Mouse (Mus musculus) thymus, postnatal 4 days (tissue): Measurements from ENCODE around the gene Syn3.
"Not testable (repeated sequence)": the region's sequence is repeated elsewhere in the genome, so short reads cannot be mapped to it uniquely, and the experiment has no call there.

Experiments
- DNase-seq: peaks from one replicate; pipeline ENCODE4 v3.0.0; 2021

Syn3 gene

DNA sequence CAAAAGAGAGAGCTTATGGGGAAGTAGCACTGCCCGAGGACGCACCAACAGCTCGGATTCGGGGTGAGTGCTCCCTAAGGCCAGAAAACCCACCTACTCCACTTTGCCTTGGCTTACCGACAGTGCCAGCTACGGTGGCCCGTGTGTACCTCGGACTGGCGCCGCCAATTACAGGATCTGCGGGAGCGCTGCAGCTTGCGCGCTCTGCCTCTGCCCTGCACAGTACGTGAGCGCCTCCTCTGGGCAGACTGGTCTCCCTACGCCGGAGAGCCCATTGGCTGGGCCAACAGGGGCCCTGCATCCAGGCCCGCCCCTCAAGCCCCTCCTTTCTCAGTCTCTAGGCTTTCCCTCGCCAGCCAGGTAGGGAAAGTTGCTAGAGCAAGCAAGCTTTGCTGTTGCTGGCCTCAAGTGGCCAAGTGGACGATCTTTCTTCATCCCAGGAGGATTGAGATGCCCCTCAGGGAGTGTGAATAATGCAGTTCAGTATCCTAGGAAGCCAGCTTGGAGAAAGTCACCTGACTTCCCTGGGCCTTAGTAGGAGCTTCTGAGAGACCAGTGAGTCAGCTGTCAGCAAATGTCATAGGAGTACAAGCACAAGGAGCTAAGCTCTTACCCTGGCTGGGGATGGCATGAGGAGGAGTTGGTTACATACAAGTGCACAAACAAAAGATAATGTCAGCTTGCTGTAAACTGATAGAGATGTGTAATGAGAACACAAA is at the start of gene Syn3:
Gene Syn3, minus strand, starts transcription at position 224 of the 719 bp plus-strand sequence.
- DNase-seq: peak; percentile 96

DNA sequence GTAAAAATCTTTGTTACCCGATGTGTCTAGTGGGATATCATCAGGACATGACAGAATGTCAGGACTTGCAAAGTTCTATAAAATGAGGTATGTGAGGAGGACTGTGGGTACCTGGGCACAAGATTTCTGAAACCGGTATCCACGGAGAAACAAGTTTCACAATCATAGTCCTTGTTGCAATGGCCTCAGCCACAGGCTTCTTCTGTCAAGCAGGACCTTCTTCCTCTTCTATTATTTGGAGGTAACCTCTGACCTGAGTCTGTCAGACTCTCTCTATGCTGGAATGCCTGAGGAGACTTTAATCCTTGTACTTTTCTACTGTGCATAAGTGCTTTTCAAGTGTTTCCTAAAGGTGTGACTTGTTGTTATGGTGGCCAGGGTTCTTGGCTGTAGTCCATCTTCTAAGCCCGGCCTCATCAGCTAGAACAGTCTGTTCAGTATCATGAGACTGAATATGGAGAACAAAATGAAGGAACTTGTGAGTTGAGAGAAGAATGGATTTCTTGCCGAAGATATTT is 27.7 kb upstream of the Syn3 start:
- not testable (repeated sequence) for DNase-seq

DNA sequence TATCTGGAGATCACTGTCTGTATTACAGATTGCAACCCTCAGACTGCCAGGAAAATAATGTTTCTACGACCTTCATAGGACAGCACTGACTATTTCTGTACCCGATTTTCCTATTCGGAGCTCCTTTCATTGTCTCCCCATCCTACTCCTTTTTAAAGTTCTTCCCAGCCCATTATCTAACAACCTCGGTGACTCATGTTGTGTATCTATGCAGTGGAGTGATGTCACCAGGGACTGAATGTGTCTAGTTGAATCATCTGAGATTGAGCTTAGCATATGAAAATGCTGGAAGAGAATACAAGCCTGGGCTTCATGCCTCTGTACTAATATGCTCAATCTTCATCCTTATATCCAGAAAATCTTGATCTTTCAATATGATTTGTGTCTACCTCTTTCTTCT is 15.1 kb upstream of the Syn3 start:
- DNase-seq: no peak

DNA sequence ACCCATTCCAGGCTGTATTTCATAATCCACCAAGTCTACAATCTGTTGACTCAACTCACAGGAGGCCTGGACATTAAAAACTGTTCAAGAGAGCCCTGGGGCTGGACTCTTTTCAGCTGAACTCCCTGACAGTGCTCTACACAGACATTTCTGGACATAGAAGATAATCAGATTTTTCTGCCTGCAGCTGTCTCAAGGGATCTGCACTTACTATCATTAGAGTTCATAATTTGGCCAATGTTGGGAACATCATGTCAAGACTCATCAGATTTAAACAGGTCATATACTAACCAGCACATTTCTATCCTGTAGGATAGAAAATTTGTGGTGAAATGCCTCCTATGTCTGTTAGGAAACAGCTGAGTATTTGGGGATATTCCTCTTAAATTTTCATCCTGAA is 12.2 kb upstream of the Syn3 start:
- DNase-seq: no peak

DNA sequence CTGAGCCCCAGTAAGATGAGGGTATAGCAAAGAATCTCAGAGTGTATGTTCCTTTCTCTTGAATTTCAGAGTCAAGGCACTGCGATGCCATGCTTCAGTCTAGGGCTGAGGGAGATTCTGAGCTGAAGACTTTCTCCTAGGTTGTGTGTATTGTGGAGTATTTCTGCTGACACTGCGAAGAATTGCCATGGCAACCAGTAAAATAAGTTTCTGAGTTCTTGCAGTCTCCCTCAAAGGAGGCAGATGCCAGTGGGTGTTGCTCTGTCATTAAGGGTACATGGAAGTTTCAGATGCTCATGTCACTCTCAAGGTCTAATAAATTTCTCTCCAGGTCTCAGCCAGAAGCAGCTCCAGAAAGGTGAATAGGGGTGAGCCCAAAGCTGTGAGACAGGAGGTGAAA is 3.4 kb upstream of the Syn3 start:
- DNase-seq: no peak

DNA sequence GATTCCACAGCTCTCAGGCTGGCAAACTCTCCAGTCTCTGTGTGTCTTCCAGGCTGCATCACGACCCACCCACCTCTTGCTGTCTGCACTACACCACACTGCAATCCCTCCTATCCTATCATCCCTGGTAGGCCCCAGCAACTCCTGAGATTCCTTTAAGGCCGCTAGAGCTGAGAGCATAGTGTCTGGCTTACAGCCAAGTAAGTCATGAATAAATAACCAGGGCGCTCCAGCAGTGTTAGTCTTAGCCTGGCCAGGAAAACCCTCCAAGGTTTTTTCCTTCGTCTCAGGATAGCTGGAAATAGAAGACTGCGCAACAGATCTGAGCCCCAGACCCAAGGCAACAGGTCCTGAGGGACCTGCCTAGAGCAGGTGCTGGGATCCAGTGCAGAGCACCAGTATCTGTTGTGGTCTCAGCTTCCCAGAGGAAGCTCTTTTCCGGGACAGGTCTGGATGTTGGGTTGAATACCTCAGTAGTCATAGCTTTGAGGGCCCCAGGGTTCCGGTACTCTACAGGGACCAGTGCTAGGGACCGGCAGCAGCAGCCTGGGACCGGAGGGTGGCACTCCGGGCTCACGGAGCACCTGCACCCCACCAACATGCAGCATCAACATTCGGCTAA is 534 bp downstream of the Syn3 start:
- DNase-seq: no peak

DNA sequence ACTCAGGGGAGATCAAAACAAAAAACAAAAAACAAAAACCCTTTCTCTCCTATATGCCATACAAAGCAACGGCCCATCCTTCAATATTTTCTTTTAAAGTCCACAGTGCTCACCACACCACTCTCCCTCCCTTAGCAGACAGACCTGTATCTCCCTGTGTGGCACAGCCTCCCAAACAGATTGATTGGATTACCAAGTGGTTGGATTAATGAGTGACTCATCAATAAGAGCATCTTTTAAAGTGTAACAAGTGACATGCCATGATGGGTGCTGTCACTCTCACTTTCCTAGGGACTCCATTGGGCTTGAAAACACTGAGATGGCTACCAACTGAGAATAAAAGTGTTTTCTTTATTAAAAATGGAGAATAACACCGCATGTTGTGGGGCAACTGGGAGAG is 2.8 kb downstream of the Syn3 start:
- no peak for DNase-seq

DNA sequence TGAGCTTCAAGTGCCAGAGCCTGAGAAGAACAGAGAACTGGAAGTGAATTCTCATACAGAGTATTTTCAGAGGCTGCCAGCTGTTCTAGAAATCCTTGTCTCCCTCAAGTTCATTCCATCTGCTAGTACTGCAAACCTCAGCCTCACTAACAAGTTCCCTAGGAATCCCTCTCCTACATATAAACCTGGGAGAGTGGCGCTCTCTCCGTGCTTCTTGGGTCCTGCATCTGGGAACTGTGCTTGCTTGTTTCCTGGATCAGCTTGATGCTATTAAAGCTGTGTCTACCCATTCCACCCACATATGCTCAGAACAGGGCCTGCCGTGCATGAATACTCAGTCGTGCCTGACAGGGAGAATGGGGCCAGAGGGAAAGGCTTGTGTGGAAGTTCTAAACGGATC is 5.6 kb downstream of the Syn3 start:
- DNase-seq: no peak

DNA sequence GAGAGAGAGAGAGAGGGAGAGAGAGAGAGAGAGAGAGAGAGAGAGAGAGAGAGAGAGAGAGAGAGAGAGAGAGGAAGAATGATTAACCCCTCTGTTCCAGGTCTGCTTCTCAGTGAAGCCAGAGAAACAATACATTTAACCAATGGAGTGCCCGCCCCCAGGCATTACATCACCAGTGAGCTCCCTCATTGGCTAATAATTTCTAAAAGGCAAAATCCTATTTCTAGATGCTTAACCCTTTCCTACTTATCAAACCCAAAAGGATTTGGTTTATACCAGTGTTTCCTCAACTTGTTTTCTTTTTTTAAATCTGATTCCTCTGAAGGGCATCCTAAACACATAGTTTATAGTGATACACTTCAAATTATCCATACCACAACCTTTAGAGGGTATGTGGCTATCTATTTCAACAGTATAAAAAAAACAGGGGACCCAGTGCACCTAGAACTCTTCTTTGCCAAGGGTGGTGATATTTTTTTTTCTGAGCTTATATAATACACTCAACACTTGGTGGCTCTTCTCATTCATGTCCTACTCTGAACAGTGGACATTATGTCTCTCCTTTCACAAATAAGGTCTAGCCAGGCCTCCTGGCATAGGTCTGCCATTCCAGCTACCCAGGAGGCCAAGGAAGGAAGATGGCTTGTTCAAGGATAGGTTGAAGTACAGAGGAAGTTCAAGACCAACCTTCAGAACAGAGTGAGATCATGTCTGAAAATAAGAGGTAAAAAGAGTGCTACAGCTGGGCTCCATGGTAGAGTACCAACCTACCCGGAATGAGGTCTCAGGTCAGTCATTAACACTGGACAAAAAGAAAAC is 6.4 kb downstream of the Syn3 start:
- no peak for DNase-seq

DNA sequence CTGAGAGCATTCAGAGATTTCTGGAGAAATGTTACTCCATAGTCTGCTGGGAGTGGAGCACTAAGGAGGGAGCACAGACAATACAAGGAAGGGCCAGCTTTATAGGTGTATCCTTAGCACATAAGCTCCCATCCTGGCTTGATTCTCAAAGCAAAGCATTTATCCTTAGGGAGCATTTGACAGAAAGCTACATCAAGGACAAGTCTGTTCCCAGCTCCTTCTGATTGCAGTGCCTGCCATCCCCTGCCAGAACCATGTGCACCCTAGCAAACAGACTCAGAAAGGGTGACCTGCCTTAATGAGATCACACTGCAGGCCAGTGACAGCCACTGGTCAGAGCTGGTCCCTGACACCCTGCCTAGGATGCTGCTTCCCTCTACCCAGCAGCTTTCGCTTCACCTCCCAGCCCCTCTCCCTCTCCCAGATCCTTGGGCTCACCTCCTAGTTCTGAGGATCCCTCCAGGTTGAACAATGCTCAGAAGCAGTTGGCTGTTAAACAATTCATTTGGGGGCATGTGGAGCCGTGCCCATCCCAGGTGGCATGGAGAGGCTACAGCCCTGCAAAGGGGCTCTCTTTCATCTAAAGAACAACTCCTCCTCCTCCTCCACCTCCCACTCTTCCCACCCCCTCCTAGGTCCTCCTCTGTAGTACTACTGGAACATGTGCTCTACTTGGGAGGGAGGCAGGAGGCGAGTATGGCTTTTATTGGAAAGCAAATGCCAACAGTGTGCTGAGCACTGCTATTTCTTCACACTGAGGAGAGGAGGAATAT is 7.2 kb downstream of the Syn3 start:
- no peak for DNase-seq

DNA sequence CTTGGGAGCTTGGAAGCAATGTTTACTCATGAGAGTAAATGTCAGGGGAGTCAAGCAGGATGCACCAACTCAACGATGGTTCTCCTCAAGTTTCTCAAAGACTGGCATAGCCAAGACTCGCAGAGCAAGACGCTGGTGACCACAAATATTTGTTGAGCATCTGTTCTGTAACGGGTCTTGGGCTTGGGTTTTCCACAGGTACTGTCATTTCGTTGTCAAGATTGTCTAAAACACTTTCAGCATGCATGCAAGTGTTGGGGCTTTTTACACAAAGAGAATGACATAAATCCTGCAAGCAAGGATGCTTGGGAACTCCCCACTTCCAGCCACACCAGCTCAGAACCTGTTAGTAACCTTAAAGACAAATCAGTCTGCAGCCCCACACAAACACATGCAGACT is 10.2 kb downstream of the Syn3 start:
- DNase-seq: no peak

DNA sequence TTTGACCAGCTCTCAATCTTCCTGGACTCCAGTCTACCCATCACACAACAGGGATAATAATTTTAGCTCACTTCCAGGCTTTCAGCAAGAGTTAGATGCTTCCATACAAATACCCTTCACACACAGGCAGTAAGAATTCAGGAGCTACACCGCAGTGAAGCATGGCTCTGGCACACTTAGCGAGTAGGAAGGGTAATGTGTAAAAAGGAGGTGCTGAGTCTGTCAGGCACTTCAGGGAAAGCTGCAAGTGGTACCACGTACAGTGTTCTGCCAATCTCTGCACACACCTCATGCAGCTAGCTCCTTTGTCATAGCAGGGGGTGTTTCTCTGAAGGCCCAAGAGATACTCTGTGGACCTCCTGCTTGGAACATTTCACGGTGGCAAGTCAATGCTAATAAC is 12.7 kb downstream of the Syn3 start:
- DNase-seq: no peak

DNA sequence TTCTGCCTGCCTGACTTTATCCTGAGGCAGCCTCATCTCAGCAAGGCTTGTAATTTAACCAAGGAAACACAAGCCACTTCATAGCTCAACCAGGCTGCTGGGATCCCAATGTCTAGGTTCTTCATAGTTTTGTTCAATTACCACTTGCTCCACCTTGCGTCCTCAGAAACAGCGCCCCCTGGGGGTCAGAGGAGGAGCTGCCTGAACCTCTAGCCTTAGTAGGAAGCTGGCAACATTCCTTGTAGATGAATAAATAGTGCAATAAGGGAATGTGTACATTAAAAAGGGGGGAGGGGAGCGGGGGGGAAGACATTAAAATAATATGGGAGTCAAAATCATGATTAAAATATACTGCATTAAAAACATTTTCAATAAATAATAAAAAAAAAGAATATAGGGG is 14.7 kb downstream of the Syn3 start:
- DNase-seq: peak; percentile 70

DNA sequence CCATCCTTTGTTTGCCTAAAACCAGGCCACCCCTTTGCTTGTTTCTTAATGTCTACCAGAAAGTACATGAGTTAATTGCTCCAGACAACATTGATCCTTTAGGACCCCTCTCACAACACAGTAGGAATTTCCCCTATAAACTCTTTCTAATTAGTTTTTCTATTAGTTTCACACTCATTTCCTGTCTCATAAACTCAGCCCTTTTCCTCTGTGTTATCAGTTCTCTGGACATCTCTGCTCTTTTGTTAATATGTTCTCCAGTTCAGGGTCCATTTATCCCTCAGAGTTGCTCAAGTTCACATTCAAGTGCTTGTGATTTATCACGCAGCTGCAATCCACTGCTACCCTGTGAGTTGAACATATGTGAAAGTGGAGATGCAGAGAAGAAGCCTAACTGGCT is 16.2 kb downstream of the Syn3 start:
- no peak for DNase-seq

DNA sequence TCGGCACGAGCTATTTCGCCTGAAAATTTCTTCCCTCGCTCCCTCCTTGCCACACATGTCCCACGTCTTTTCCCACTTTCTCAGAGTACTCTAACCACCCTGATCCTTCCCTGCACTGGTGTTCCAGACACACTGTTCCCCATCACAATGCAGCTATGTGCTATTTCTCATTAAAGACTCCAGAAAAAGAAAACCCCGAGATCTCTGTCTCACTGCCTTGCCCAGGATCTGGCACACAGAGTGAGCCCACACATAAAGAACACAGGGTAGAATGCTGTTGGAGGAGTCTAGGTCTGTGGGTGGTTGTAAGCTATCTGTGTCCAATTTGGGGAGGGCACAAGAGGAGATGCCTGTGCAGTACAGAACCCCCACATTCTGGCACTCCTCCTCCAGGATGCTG is 18.0 kb downstream of the Syn3 start:
- no peak for DNase-seq

DNA sequence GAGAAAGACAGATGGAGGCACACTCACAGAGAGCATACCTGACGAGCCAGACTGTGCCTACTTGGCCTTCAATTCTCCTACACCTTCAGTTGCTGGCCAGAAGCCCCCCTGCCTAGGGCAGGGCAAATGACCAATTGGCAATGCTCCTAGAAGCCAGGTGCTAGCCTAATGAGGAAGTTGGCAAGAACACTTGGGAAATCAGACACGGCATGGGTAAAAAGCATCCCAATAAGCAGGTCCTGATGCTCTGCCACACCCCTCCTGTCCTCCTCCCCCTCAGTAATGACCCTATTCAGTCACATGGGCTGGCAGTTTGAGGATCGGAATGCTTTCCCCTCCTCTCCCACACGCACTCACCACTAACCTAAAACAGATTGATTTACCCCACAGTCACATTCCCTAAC is 19.0 kb downstream of the Syn3 start:
- DNase-seq: no peak

DNA sequence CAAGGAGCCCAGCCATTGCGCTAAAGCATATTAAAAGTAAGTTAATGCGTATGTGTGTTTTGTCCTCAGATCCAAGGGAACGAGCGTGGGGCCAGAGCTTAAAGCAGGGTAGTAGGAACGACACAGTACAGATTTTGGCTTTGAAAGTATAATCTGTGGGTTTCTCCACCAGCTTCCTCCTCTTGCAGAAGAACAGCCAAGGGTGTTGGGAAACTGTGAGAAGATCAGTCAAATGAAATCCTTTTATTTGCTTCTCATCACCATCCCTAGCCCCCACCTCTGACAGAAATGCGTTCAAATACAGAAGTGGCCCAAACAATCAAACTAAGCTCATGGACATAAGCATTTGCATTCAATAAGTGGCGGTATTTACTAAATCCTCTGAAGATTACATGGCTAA is 22.0 kb downstream of the Syn3 start:
- no peak for DNase-seq

DNA sequence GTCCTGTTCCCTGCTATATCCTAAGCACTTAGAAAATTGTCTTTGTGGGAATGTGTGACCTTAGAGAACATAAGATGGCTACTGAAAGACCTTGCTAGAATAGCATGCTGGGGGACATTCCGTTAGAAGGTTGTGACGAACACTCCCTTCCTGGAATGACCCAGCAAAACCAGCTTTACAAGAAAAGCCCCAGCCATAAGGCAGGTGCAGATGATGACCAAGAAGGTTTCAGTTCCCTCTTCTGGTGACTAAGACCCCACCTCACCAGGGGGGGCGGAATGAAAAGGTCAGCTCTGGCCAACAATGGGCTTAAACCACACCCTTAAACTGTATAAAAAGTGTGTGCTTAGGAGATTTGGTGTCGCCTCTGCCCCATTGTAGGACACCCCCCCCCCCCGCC is 23.4 kb downstream of the Syn3 start:
- no peak for DNase-seq

DNA sequence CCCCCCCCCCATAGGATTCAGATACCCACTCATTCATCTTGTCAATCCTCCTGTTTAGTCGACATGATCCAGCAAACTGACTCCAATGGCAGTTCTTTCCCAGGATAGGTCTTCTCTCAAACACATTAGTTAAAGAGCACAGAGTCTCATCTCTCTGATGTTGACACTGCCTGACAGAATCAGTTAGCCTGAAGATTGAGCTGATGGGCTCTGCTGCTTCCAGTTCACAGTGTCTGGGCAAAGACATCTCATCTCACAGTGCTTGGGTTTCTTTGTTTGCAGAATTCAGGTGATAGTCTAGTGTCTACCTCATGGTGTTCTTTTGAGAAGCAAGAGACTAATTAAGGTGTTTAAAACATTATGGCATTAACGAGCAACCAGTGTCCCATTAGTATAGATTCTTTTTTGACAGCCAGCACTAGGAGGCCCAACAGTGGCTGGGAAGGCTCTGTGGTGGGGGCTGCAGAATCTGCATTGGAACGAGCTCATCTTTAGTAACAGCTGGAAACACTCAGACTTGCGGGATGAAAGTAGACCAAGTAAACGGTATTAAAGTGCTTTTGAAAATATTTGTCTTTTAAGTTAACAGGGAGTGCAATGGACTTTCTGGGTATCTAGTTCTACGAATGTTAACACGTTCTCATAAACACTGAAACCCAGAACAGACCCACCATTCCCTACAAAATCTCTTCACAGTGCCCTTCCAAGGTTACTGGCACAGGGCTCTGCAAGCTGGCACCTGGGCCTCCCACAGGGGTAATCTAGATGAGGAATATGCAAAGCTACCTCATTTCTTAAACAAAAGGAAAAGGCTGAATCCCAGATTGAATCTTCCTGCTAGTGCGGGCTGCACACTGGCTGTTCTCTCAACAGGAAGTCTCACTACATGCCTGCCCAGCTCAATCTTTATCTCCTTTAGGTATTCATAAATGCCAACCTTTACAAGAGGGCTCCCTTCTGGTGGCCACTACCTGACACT is 24.2 kb downstream of the Syn3 start:
- no peak for DNase-seq

DNA sequence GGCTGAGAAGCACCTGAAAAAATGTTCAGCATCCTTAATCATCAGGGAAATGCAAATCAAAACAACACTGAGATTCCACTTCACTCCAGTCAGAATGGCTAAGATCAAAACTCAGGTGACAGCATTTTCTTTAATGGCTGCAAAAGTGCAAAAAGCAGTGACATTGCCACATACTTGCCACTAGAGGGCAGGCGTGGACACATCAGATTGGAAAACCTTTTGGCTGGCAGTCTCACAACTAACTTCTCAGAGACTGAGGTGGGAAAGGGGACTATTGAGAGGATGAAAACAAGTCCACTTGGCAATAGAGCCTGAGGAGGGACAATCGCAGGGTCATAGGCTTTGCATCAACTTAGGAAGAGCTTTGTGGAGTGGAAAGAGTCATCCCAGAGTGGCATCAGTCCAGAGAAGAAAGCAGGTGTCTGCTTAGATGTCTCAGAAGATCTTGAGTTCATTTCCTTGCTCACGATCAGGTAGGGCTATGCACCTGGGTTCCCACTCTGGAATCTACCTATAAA is 25.0 kb downstream of the Syn3 start:
- DNase-seq: peak; percentile 50
